Mouse (Mus musculus): ENCODE data around the gene Prdm5. TPM values are rescaled to one million over a fixed set of nuclear protein-coding genes. Genes with fewer than 3 reads are reported as not detected.

Prdm5 gene
- polyA plus RNA-seq (2012; fragmentation: generic; extraction: Trizol): 10 to 100 TPM in 1 of 2 experiments, 1 to 10 TPM in 1; 2.3 to 14.1 TPM

DNA sequence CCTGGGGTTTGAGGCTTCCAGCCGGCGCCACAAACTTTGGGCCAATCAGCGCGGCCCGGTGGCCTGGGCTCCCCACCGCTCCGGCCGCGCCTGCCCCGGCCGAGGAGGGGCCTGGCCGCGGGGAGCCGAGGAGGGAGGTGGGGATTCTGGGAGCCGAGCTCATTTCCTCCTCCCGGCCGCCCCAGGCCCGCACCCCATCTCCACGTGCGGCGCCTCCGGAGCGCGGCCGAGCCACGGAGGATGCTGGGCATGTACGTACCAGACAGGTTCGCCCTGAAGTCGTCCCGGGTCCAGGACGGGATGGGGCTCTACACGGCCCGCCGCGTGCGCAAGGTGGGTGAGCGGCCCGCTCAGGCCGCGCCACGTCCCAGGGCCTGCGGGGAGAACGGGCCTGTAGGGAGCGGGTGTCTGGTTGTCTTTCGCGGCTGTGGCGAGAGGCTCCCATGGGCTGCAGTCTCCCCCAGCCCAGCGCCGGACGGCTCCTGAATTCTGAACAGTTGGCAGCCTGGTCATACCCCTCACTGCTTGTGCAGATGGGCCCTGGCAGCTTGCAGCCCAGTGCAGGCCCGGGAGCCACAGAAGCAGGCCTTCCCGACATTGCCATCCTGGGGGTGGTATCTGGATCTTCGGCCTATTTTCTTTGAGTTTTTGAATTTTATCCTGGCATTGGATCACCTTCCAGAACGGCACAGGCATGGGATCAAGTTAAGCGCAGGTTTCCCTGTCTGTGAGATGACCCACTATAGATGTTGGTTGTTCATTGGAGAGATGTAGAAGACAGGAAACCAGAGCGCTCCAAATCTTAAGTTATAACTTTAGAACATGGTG lies at the start of gene Prdm5:
Gene Prdm5 (plus strand): TSS at position 128 of the 828 bp plus-strand sequence.

DNA sequence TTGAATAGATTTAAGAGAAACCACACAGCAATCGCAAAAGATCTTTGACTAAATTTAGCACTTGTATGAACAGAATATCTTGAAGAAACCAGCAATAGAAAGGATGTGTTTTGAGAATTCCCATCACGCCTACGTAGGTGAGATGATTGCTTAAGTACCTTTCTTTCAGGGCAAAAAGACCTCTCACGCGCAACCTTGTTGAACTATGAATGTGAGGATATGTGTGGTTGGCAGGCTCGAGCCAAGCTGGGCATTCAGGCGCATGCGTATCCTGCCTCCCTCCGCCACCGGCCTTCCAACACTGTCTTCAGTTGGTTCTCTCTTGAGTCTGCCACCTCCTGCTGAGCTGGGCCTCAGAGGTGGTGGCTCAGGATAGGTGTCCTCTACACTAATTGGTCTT lies 173.5 kb downstream of the Prdm5 start, which contains the start of gene 4930544G11Rik:
Gene 4930544G11Rik (plus strand): TSS at position 301 of the 400 bp plus-strand sequence.

Other genes with a start within 250 kb of the Prdm5 start
- gene Ndnf, start 107.4 kb upstream of the Prdm5 start, polyA plus RNA-seq (2012; fragmentation: generic; extraction: Trizol): under 1 TPM in 1 of 2 experiments, not detected in 1; 0.04 TPM
- gene 4930544G11Rik, start 173.6 kb downstream of the Prdm5 start, polyA plus RNA-seq (2012; fragmentation: generic; extraction: Trizol): not detected

All from C3H10T1/2 (cell line).